Mouse (Mus musculus): ENCODE measurements around the gene Rab6a.

The Rab6a gene

DNA sequence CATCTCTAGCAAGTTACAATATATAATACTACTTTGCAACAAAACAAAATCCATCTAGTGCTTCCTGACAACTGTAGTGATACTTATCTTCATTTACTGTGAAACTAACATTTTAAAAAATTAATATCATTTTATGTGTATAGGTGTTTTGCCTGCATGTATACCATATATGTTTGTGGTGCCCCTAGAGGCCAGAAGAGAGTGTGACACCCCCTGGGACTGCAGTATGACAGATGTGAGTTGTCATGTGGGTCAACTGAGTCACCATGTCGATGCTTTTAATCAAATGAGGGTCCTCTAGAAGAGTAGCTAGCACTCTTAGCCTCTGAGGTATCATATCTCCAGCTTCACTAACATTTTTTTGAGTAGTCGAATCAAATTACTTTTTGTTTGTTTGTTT, 15.1 kb downstream of the Rab6a start:
- no peak for DNase-seq (ENCODE audit: low spot score in 2 of 2)

DNA sequence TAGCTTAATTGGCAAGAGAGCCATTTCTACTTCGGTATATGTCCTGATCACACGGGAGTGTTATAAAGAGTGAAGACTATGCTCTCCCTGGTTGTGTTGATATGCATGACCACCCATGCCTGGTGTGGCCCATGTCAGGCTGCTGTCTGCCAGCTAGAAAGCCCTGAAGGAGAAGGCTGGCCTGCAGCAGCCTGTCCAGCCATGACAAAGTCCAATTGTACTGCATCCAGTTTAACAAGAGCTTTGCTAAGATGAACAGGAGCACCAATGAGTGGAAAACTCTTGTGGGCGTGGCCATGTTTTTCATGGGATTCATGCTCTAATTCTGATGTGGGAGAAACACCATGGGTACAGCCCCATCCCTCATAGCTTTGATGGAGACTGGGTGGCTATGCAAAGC, 17.3 kb downstream of the Rab6a start:
- no peak for DNase-seq (ENCODE audit: low spot score in 2 of 2)

DNA sequence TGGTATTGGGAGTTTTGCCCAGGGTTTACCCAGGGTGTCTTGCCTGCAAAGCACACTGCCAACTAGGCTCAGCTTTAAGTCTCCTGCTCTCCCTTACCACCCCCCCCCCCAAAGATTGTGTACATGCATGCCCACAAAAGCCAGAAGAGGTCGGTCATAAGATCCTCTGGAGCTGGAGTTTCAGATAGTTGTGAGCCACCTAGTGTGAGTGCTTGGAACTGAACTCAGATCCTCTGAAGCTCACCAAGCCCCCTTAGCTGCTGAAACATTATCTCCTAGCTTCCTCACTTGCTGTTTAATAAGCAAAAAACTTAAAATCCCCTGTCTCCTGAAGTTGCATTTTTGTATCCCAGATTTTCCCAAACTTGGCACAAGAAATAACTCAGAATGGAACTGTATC, 30.4 kb downstream of the Rab6a start:
- no peak for DNase-seq (ENCODE audit: low spot score in 2 of 2)

- DNase-seq (ENCODE audit: low spot score in 2 of 2): no peak
Measured at GRCm38 (mm10) chr7:100642413-100642812, 35.2 kb downstream of the Rab6a start.

DNA sequence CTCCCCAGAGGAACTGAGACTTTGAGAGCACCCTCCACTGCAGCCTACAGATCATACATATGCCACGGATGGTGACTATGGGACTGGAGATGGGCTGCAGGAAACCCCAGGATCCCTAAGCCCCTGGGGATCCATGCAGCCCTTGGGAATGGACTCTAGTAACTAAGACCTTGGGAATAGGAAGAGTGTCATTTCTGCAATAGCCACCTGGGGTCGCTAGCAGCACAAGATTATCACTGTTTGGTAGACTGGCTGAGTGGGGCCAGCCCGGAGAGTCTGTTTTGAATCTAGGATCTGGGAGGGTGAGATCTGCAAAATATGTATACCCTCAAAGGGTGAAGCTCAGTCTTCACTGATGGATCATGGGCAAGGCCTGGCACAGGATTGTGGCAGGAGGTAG, 37.9 kb downstream of the Rab6a start:
- peak; percentile 51 to 68 for DNase-seq (ENCODE audit: low spot score in 2 of 2)

DNA sequence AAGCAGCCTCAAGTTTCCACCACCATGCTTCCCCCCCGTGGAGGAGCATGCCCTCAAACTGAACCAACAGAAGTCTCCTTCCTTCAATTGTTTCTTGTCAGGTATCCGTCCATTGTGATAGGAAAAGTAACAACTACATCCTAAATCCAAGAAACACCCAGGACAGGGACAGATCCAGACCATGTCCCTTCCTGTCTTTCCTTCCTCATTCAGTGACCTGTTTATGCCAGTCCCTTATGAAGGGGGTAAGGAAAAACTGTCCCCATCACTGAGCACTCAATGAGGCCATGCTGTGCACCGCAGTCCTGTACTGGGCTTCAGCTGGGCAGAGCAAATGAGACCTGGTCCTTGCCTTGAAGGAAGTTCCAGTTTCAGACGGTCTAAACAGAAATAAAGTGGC, 41.9 kb downstream of the Rab6a start:
- DNase-seq (ENCODE audit: low spot score in 2 of 2): no peak

- no peak for DNase-seq (ENCODE audit: low spot score in 2 of 2)
Measured at GRCm38 (mm10) chr7:100649826-100650225, 42.6 kb downstream of the Rab6a start.

DNA sequence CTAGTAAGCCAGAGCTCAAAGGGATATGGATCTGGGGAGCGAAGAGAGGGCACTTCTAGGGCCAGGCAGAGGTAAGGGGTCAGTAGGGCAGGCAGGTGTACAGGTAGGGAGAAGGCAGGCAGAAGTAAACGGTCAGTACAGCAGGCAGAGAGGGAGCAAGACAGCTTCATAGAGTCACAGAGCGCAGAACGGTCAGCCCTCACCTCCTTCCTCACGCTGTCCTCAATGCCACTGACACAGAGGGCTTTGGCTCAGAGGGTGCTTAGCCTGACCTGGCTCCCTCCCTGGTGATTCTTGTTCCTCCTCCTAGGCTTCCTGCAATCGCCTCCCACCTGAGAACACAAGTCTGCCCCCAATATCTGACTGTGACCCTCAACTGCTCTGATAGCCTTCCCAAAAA, 43.2 kb downstream of the Rab6a start:
- peak in 1 of 2 experiments; percentile 4 for DNase-seq (ENCODE audit: low spot score in 2 of 2)

DNA sequence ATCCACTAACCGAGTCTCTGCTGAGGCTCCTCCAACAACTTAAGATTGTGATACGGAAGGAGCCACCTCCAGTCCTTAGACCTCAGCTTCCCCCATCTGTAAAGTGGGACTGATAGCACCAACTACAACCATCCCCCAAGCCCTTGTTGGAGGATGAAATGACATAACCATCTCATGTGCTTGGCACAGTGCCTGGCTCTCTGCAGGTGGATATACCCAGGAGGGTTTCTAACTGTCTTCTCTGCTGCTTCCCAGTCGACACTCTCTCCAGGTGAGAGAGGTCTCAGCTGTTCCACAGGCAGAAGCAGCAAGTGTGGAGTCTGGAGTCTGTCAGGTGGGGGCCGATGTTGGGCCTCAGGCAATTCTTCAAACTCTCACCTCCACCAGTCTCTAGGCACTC, 43.8 kb downstream of the Rab6a start:
- DNase-seq (ENCODE audit: low spot score in 2 of 2): no peak

- peak; percentile 52 to 74 for DNase-seq (ENCODE audit: low spot score in 2 of 2)
Measured at GRCm38 (mm10) chr7:100653480-100654266, 46.5 kb downstream of the Rab6a start.

DNA sequence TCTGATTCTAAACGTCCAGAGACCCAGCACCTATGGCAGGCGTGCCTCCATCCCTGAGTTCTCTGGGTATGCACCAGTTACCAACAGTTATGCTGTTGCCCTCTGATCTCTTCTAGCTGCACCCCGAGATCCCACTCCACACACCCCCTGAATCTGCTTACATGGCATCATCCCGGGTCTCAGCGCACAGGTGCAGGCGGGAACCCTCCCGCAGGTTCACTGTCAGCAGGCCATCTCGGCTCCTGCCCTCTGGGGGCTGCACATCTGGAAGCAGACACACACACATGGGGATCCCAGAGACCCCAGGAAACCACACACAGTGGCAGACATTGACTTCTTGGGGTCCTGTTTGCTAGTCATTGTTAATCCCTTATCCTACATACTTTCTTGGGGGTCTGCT, 47.2 kb downstream of the Rab6a start:
- no peak for DNase-seq (ENCODE audit: low spot score in 2 of 2)

- DNase-seq (ENCODE audit: low spot score in 2 of 2): no peak
Measured at GRCm38 (mm10) chr7:100656739-100657138, 49.5 kb downstream of the Rab6a start.

GRCm38 (mm10) chr7:100658093-100658578, 50.9 kb downstream of the Rab6a start:
- no peak for DNase-seq (ENCODE audit: low spot score in 2 of 2)

- no peak for DNase-seq (ENCODE audit: low spot score in 2 of 2)
Measured at GRCm38 (mm10) chr7:100661264-100661663, 54.1 kb downstream of the Rab6a start.

- DNase-seq (ENCODE audit: low spot score in 2 of 2): no peak
Measured at GRCm38 (mm10) chr7:100662231-100662630, 55.0 kb downstream of the Rab6a start, which contains the start of gene Plekhb1. Gene Plekhb1, minus strand, starts transcription at chr7:100662414.

GRCm38 (mm10) chr7:100663190-100663589, 56.0 kb downstream of the Rab6a start:
- DNase-seq (ENCODE audit: low spot score in 2 of 2): peak; percentile 81 to 85

DNA sequence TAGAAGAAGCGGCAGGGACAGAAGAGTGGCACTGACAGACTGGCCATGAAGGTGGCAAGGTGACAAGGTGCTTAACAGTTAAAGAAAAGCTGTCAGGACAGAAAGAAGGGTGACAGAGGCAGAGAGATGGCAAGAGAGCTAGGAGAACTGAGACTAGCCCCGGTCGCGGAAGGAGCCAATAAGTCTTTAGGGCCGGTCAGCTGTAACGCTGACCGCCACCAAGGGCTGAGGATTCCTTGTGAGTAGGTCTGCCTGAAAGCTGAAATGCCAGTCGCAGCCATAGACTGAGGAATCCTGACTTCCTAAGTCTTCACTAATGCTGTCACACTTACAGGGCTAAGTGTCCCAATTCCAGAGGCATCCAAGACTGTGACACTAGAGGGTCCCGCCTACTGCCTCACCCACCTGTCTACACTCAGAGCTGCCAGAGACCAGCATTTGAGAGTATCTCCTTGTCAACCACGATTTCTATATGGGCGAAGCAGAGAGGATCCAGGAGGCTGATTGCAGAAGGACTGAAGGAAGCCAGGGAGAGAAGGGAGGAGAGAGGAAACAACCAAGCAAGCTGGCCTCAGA, 56.6 kb downstream of the Rab6a start:
- no peak for DNase-seq (ENCODE audit: low spot score in 2 of 2)

DNA sequence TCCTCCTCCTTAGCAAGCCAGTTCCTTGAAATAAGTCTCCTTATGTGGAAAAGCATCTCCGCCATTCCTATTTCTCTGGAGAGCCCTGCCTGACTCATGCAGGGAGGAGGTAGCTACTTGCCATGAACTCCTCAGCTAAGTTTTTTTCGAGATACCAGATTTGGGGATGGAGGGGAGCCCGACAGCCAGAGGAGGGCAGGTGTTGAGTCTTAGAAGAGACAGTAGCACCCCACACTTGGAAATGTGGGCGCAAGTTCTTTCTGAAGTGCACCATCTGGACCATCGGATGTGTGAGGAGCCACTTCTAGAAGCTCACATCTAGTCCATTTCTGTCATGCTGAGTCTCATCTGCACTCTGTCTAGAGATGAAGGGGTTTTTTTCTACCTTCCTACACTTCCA, 63.4 kb downstream of the Rab6a start:
- peak in 1 of 2 experiments; percentile 37 for DNase-seq (ENCODE audit: low spot score in 2 of 2)

- DNase-seq (ENCODE audit: low spot score in 2 of 2): no peak
Measured at GRCm38 (mm10) chr7:100673452-100673851, 66.2 kb downstream of the Rab6a start.

DNA sequence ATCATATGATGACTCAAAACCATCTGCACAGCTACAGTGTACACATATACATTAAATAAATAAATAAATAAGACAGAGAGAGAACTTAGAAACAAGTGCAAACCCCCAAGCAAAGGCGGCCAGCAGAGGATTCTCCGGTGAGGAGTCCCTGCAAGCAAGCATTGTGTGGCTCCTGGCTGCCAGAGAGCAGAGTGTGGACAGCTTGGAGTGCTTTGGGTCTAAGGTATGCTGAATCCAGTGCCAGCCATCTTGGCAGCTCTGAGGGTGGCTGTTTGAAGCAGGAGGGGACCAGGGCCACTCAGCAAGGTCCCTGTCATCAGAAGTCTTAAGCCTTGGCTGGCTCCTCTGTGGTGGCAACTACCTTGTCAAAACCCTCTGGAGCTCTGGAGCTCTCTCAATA, 67.7 kb downstream of the Rab6a start:
- DNase-seq (ENCODE audit: low spot score in 2 of 2): no peak

DNA sequence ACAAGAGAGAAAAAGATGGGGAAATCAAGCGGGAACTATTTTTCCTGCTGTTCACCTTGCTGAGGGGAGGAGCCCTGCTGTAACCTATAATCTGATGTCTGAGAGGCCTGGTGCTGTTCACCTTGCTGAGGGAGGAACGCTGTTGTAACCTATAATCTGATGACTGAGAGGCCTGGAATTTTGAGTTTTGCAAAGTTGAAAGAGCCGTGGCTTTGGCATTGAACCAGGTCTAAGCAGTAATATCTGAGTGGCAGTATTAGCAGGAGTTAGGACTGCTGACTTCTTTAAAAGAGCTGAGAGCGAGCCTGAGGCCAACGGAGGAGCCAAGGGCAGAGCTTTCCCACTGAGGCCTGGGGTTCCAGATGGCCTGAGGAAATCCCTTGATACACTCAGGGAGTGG, 70.8 kb downstream of the Rab6a start:
- no peak for DNase-seq (ENCODE audit: low spot score in 2 of 2)

- DNase-seq (ENCODE audit: low spot score in 2 of 2): no peak
Measured at GRCm38 (mm10) chr7:100678948-100679880, 72.0 kb downstream of the Rab6a start.
